Mouse (Mus musculus) olfactory bulb, adult 2 months (tissue): Measurements from ENCODE around the gene Tmprss12.
"Not testable (repeated sequence)": the region's sequence is repeated elsewhere in the genome, so short reads cannot be mapped to it uniquely, and the experiment has no call there.

Source experiments
- CTCF ChIP-seq: fragments of 200-500 bp; IDR thresholded peaks from 2 replicates; pipeline ENCODE4 v1.5.1; 2012; ENCODE audit warnings: low read depth, mild to moderate bottlenecking, low read length, moderate library complexity; ENCODE audit not compliant: insufficient read depth
- POLR2A ChIP-seq: fragments of 200-500 bp; IDR thresholded peaks from 2 replicates; pipeline ENCODE4 v1.6.1; 2012; ENCODE audit warnings: mild to moderate bottlenecking, low read depth, low read length, moderate library complexity; ENCODE audit not compliant: insufficient read depth

DNA sequence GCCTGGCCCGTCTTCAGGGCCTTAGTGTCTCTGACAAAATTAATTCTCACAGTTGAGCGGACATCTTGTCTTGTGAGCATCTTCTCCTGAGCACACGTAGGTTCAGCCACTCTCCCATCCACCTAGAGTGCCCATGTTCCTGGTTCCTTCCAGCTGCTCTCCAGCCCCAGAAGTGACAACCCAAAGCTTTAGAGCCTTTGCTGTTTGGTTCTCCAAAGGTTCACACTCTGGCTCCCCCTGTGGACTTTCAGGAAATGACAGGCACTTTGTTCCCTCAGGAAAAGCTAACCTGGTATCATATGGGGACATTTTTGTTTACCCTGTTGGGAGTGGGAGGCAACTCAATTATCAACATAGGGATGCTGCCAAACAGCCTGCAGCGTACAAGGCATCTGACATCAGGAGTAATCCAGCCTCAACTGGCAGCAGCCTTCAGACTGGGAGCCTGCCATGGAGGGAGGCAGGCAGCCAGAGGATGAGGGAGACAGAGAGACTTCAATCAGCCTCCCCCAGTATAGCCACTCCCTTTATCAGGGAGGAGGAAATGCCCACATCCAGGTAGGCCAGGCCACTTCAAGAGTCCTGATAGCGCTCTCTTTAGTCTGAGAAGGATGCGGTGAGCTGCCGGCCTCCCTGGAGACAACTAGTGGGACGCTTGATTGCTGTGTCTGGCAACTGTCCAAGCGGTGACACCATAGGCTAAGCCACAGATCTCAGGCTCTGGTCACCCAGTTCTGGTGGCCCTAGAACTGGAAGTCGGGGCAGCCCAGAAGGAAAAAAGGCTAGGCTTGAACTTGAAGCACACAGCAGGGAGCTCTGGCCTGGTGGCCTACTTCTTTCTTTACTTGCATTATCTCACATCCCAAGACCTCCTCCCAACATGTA, 51.7 kb downstream of the Tmprss12 start:
- TF ChIP-seq CTCF, POLR2A: not testable (repeated sequence)
